Mouse (Mus musculus) layer of hippocampus, adult 9-11 months (tissue): ENCODE data around the gene Fcgr2b.
"Not testable (repeated sequence)": the region's sequence is repeated elsewhere in the genome, so short reads cannot be mapped to it uniquely, and the experiment has no call there.

Experiments used
- DNase-seq: peaks from one replicate; pipeline ENCODE4 v3.0.0; 2022

Fcgr2b gene

GRCm38 (mm10) chr1:170976447-170976846 is at the start of gene Fcgr2b:
TSS of gene Fcgr2b (minus strand) at chr1:170976547.
- no peak for DNase-seq

DNA sequence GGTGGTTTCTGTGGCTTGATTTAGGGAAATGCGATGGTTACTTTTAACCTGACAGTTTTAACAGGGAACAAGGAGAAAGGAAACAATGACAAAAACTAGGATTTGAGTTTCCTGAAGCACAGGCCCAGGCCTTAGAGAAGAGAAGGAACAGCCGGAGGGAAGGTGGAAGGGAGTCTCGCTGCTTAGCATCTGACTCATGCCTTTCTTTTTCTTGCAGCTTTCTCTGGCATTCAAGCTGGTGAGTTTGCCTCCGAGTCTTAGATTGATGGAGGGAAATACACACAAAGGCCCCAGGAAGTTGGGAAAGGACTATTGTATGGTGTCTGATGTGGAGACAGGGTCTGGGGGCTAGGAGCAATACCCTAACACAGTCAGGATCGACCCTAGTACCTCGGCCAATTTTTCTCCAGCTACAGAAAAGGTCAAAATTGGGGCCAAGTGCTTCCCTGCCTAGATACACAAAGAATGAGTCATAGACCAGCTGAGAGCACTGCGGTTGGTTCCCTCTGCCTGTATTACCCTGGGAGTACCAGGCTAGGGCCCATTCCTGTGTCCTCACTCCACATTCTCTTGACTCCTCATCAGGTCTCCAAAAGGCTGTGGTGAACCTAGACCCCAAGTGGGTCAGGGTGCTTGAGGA is 43.1 kb upstream of the Fcgr2b start:
- DNase-seq: no peak

DNA sequence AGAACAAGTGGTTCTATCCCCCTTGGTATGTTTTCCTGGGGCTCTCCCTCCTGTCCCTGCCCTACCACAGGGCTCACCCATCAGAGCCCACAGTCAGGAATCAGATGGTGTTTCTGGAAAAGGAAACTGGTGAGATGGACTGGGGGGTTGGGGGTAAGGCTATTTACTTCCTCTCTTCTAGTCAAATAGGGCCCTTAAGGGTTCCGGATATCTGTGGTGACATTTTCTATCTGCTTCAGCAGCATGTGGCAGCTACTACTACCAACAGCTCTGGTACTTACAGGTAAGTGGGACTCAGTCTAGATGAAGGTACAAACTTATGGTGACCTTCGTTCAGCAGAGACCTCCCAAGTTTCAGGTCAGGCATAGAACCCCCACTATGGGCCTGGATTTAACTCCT is 42.4 kb upstream of the Fcgr2b start, which contains the start of gene Fcgr4:
Fcgr4 (plus strand) TSS at position 184 of the 400 bp plus-strand sequence.
- no peak for DNase-seq

- no peak for DNase-seq
Measured at GRCm38 (mm10) chr1:171017468-171018158, 41.3 kb upstream of the Fcgr2b start.

- no peak for DNase-seq
Measured at GRCm38 (mm10) chr1:171016676-171017356, 40.5 kb upstream of the Fcgr2b start.

GRCm38 (mm10) chr1:171011733-171012132 is 35.4 kb upstream of the Fcgr2b start:
- DNase-seq: no peak

- DNase-seq: no peak
Measured at GRCm38 (mm10) chr1:171006905-171007304, 30.6 kb upstream of the Fcgr2b start.

DNA sequence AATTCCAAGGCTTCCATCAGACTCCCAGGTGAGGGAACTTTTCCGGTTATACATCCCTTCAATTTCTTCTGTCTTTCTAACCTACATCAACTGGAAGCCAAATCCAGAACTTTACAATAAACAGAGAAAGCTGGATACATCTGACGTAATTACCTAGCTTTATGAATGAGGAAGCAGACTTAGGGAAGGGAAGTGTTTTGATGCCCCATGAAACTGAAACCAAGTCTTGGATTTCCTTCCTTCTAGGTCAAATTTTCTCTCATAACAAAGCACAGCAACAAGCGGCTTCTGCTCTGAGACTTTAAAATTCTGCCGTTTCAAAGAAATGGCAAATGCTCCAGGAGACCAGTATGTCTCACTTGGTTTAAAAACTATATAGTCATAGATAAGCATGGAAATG is 30.0 kb upstream of the Fcgr2b start:
- no peak for DNase-seq

DNA sequence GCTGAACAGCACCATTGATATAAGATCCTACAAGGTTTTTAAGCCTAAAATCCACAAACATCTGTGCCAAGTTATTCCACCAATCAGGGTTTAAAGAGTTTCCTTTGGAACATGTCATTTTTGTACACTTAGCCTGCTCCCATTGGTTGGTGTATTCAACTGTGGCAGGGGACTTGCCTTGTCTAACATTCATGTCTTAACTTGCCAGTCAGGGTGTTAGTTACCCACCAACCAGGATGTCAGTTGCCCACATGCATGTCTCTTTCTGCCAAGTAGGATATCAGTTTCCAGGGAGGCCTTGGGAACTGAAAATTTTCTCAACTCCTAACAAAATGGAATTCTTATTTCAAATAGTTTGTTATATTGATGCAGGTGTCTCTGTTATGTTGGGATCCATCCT is 29.2 kb upstream of the Fcgr2b start:
- DNase-seq: no peak

GRCm38 (mm10) chr1:171005081-171005480 is 28.7 kb upstream of the Fcgr2b start:
- DNase-seq: no peak

DNA sequence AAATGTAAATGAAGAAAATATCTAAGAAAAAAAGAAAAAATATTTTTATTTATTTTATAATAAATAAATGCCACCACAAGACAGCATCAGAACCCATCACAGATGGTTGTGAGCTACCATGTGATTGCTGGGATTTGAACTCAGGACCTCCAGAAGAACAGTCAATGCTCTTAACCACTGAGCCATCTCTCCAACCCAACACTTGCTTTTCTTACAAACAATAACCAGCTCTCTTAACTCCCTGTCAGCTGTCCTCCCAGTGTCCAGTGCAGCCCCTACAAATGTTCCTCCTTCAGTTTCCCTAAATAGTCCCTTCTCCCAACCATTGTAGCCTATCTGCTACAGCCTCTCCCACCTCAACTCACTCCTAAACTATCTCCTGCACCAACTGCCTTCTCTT is 23.5 kb upstream of the Fcgr2b start:
- no peak for DNase-seq

- peak; percentile 89 for DNase-seq
Measured at GRCm38 (mm10) chr1:170997756-170998655, 21.7 kb upstream of the Fcgr2b start.

DNA sequence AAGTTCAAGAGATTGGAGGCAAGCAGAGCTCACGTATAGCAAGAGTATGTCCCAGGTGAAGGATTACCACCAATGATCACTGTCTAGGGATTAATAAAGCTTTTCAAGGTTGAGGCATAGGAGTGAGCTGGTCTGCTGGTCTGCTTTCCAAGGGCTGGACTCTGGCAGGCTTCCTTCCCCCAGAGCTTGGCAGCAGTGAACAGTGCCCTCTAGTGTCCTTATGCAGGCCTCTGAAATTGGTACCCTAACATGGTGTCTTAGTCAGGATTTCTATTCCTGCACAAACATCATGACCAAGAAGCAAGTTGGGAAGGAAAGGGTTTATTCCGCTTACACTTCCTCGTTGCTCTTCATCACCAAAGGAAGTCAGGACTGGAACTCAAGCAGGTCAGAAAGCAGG is 20.4 kb upstream of the Fcgr2b start:
- peak; percentile 50 for DNase-seq

GRCm38 (mm10) chr1:170996034-170996433 is 19.7 kb upstream of the Fcgr2b start:
- DNase-seq: no peak

DNA sequence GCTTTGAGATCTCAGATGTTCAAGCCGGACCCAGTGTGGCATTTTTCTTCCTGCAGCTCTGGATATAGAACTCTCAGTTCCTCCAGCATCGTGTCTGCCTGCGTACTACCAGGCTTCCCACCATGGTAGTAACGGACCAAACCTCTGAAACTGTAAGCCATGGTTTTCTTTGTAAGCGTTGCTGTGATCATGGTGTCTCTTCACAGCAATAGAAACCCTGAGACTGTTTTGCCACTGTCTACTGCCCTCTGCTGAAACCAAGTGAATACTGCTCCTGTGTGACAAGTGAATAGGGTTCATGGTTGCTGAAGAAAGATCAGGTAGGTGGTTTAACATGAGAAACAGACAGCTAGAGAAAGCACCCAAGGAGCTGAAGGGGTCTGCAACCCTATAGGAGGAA is 16.2 kb upstream of the Fcgr2b start:
- peak; percentile 37 for DNase-seq

GRCm38 (mm10) chr1:170989656-170990055 is 13.3 kb upstream of the Fcgr2b start:
- no peak for DNase-seq

GRCm38 (mm10) chr1:170985861-170986260 is 9.5 kb upstream of the Fcgr2b start:
- DNase-seq: no peak

GRCm38 (mm10) chr1:170985092-170985491 is 8.7 kb upstream of the Fcgr2b start:
- no peak for DNase-seq

- DNase-seq: no peak
Measured at GRCm38 (mm10) chr1:170983066-170983465, 6.7 kb upstream of the Fcgr2b start.

GRCm38 (mm10) chr1:170982301-170982700 is 6.0 kb upstream of the Fcgr2b start:
- no peak for DNase-seq

DNA sequence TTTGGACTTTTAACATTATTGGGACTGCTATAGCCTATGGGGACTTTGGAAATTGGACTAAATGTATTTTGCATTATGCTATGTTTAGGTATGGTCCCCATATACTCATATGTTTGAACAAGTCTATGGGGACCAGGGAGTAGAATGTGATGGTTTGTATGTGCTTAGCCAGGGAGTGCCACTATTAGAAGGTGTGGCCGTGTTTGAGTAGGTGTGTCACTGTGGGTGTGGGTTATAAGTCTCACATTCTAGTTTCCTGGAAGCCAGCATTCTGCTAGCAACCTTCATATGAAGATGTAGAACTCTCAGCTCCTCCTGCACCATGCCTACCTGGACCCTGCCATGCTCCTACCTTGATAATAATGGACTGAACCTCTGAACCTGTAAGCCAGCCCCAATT is 5.3 kb upstream of the Fcgr2b start:
- DNase-seq: not testable (repeated sequence)

DNA sequence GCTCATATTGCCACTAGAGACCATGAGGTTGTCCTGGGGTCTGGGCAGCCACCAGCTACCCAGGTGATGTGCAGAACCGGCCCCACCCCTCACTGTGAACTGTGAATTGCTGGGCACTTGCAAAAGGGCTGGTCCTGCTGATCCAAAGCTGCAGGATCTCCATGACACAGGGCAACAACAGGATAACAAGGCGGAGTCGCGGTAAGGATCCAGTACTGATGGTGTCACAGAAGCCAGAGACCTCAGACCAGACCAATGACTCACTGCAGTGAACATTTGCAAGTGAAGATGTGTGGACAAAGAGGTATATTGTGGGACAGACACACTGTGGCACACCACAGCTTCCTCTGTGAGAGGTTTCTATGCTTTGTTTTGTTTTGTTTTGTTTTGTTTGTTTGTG is 2.3 kb upstream of the Fcgr2b start:
- DNase-seq: no peak

- DNase-seq: peak; percentile 39
Measured at GRCm38 (mm10) chr1:170975751-170976161, 591 bp downstream of the Fcgr2b start.
